In genomic region chr10:78590744-78591143, GRCm38 (mm10) we compare ENCODE assay signal across 7 mouse cellular contexts. TPM values are rescaled to one million over a fixed set of nuclear protein-coding genes. Genes with fewer than 3 reads are reported as not detected.
DNase-seq lines count a peak whose midpoint lies in the region; ATAC-seq lines count a peak whose summit lies in the region.

No protein-coding gene starts in this region.

- no peaks in the 10 kb centered on the region for H3K9me3 ChIP-seq in embryonic facial prominence, embryonic 11.5 days (replicated peaks; ENCODE audit: control insufficient read depth, low read length)
- no peaks in the 10 kb centered on the region for H3K9me3 ChIP-seq in liver, embryonic 11.5 days (ENCODE audit: control insufficient read depth, low read length)

- peak overlapping the region; percentile 47; the same call in 1 of the 2 replicates for H3K27ac ChIP-seq in embryonic facial prominence, embryonic 11.5 days (replicated peaks; ENCODE audit: low read depth, low read length)
- H3K27ac ChIP-seq in liver, embryonic 11.5 days (ENCODE audit: low read depth, low read length), result no peak overlapping the region

- peaks cover 8% of the 10 kb centered on the region for H3K36me3 ChIP-seq in embryonic facial prominence, embryonic 11.5 days (replicated peaks; ENCODE audit: control insufficient read depth, insufficient read depth, low read depth, low read length)
- H3K36me3 ChIP-seq in liver, embryonic 11.5 days (ENCODE audit: control insufficient read depth, insufficient read depth, low read length), result peaks cover 12% of the 10 kb centered on the region

- H3K4me2 ChIP-seq in embryonic facial prominence, embryonic 11.5 days (ENCODE audit: low read depth, low read length), result peak overlapping the region; percentile 76
- peak overlapping the region; percentile 71 for H3K4me2 ChIP-seq in liver, embryonic 11.5 days

- H3K4me3 ChIP-seq in embryonic facial prominence, embryonic 11.5 days (ENCODE audit: low read depth, low read length), result peak overlapping the region; percentile 60
- peak overlapping the region; percentile 63 for H3K4me3 ChIP-seq in liver, embryonic 11.5 days (ENCODE audit: low read depth, low read length)

- intact Hi-C loops in heart, postnatal 36 days (cut with DNase I), result loop anchor here (1.0 to 5.0 kb wide), 2 partner anchors 15 to 123 kb away; no protein-coding TSS in a partner anchor

- WGBS in embryonic facial prominence, embryonic 11.5 days, result 30% methylated on average over 9 of the region's 9 CpGs
- WGBS in liver, embryonic 11.5 days, result 36% methylated on average over 9 of the region's 9 CpGs

- no peak for ATAC-seq in embryonic facial prominence, embryonic 11.5 days (replicated peaks; ENCODE audit: insufficient number of reproducible peaks, low FRiP score, low TSS enrichment, low read depth)
- ATAC-seq in liver, embryonic 11.5 days (replicated peaks; ENCODE audit: low FRiP score), result no peak

- H3K4me1 ChIP-seq in embryonic facial prominence, embryonic 11.5 days (ENCODE audit: control insufficient read depth, insufficient read depth, low read length), result no peaks in the 10 kb centered on the region
- no peaks in the 10 kb centered on the region for H3K4me1 ChIP-seq in liver, embryonic 11.5 days (replicated peaks; ENCODE audit: control insufficient read depth, insufficient read depth, low read length)

- DNase-seq in adipocyte (ENCODE audit: low spot score), result peak; percentile 61
- no peak for DNase-seq in embryonic facial prominence, embryonic 11.5 days (ENCODE audit: low spot score)
- DNase-seq in heart, postnatal 36 days, result peak; percentile 23 to 37
- no peak for DNase-seq in liver, embryonic 11.5 days (ENCODE audit: low spot score)
- peak; percentile 47 for DNase-seq in naive thymus-derived CD4-positive, alpha-beta T cell, adult 2 months (ENCODE audit: low read depth)
- no peak for DNase-seq in spleen, adult 12 weeks (ENCODE audit: low spot score)
- DNase-seq in gastrocnemius, postnatal 25 days, result no peak

- peak overlapping the region; percentile 73 for H3K9ac ChIP-seq in embryonic facial prominence, embryonic 11.5 days (replicated peaks; ENCODE audit: low read length)
- no peak overlapping the region for H3K9ac ChIP-seq in liver, embryonic 11.5 days (ENCODE audit: low read depth, low read length)

- no peaks in the 10 kb centered on the region for H3K27me3 ChIP-seq in embryonic facial prominence, embryonic 11.5 days (ENCODE audit: control insufficient read depth, insufficient read depth, low read length)
- H3K27me3 ChIP-seq in liver, embryonic 11.5 days (replicated peaks; ENCODE audit: control insufficient read depth, insufficient read depth, low read length), result peaks cover 27% of the 10 kb centered on the region

RNA-seq across cellular contexts. Expression of gene Syde1, which starts 1.0 kb away (rescaled TPM):
- polyA plus RNA-seq in embryonic facial prominence, embryonic 11.5 days (2014; fragmentation: Nextera tagmentation; extraction: Ambion mirVana), result 13.5 and 17.1 TPM in 2 replicates
- total RNA-seq in heart, postnatal 36 days (2021), result 10 to 100 TPM; 12.0 to 15.2 TPM
- polyA plus RNA-seq in liver, embryonic 11.5 days (2014; fragmentation: Nextera tagmentation; extraction: Ambion mirVana), result 6.6 and 8.2 TPM in 2 replicates
- total RNA-seq in gastrocnemius, postnatal 25 days (2021), result 1 to 10 TPM; 3.8 to 5.2 TPM

RNA-seq across cellular contexts. Expression of gene Ilvbl, which starts 16.6 kb away (rescaled TPM):
- 28.3 and 32.1 TPM in 2 replicates for polyA plus RNA-seq in embryonic facial prominence, embryonic 11.5 days (2014; fragmentation: Nextera tagmentation; extraction: Ambion mirVana)
- 10 to 100 TPM; 42.3 to 42.7 TPM for total RNA-seq in heart, postnatal 36 days (2021)
- 22.1 and 24.0 TPM in 2 replicates for polyA plus RNA-seq in liver, embryonic 11.5 days (2014; fragmentation: Nextera tagmentation; extraction: Ambion mirVana)
- 10 to 100 TPM; 10.0 to 13.4 TPM for total RNA-seq in gastrocnemius, postnatal 25 days (2021)

RNA-seq across cellular contexts. Expression of gene Olfr1357, which starts 27.1 kb away (rescaled TPM):
- not detected in 2 replicates for polyA plus RNA-seq in embryonic facial prominence, embryonic 11.5 days (2014; fragmentation: Nextera tagmentation; extraction: Ambion mirVana)
- not detected for total RNA-seq in heart, postnatal 36 days (2021)
- polyA plus RNA-seq in liver, embryonic 11.5 days (2014; fragmentation: Nextera tagmentation; extraction: Ambion mirVana), result not detected in 2 replicates
- not detected for total RNA-seq in gastrocnemius, postnatal 25 days (2021)

Comparison
In these comparisons a context has a peak if more than half of its experiments do, and no peak if none do; other contexts are left out.
1. DNase-seq: peak in adipocyte (single experiment), heart, postnatal 36 days (2 of 2) and naive thymus-derived CD4-positive, alpha-beta T cell, adult 2 months (single experiment); none in embryonic facial prominence, embryonic 11.5 days (single experiment), liver, embryonic 11.5 days (single experiment), spleen, adult 12 weeks (single experiment) and gastrocnemius, postnatal 25 days (single experiment).